Mouse (Mus musculus) gastrocnemius, postnatal 14 days (tissue): ENCODE measurements around the gene Mef2c. TPM values are rescaled to one million over a fixed set of nuclear protein-coding genes. Genes with fewer than 3 reads are reported as not detected.

ENCODE experiments used
- DNase-seq: peaks from one replicate; pipeline ENCODE4 v3.0.0; 2021; ENCODE audit warnings: mixed read lengths
- intact Hi-C: fragments of 180-260 bp; cut with DNase I; formaldehyde crosslinking; loops from one replicate; pipeline ENCODE4 v1.15.1; 2025; ENCODE audit warnings: low total_unique reads
- long read RNA-seq, 2 experiments: library from polyadenylated mRNA; stranded (forward); transcript quantifications; one replicate each; pipeline ENCODE4 v2.0.0; 2021
- total RNA-seq, 2 experiments: library from RNA; stranded (reverse); gene quantifications; 2 replicates each; pipeline ENCODE4 v1.2.3; 2021

Mef2c gene
- total RNA-seq: 100 to 1,000 TPM; 258 to 347 TPM
- long read RNA-seq, experiment 1, full-length matches to known transcripts: 27 of 101 reads
- long read RNA-seq, experiment 1, partial matches to known transcripts: 4 of 101 reads
- long read RNA-seq, experiment 1, other reads (novel, unspliced or antisense): 70 of 101 reads
- long read RNA-seq, experiment 2, full-length matches to known transcripts: 40 of 170 reads
- long read RNA-seq, experiment 2, partial matches to known transcripts: 19 of 170 reads
- long read RNA-seq, experiment 2, other reads (novel, unspliced or antisense): 111 of 170 reads

DNA sequence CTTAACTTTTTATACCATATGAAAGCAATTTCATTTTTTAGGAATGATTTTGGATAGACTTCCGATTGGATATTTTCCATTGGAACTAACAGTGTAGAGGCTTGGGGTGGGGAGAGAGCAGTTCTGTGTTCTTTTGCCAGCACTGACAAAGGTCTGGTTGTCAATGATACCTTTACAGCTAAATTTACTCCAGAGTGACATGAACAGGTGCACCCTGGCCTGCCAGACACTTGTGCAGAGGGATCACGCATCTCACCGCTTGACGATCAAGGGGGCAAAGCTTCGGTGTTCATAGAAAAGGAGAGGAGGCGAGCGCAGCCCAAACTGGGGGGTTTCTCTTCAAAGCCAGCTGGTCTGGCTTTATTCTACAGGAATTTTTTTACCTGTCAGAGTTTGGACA, at the start of gene Mef2c:
Gene Mef2c (plus strand): TSS at position 116 of the 400 bp plus-strand sequence.
- intact Hi-C loops: no loop called here
- DNase-seq: peak; percentile 74

GRCm38 (mm10) chr13:83458729-83459128, 45.1 kb upstream of the Mef2c start:
- intact Hi-C loops: no loop called here
- DNase-seq: no peak

GRCm38 (mm10) chr13:83459600-83459999, 44.2 kb upstream of the Mef2c start:
- intact Hi-C loops: no loop called here
- no peak for DNase-seq

- intact Hi-C loops: no loop called here
- DNase-seq: no peak
Observed at GRCm38 (mm10) chr13:83460620-83461019, 43.2 kb upstream of the Mef2c start.

DNA sequence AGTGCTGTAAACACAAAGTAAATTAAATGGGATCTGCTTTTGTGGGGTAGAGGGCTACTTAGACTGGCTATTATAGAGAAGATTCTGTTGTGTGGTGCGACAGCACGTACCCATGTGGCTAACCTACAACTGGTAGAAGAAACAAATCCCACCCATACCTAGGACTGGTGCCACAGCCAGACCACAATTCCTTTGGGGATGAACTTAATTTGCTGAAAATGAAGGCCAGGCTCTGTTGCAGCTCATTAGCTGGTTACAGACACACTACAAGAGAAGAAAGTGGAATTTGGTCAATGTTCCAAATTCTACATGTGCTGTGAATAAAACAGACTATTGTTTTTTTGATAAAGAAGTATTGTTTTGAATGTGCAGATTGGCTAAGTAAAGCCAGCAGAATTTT, 42.3 kb upstream of the Mef2c start:
- no peak for DNase-seq
- intact Hi-C loops: no loop called here

DNA sequence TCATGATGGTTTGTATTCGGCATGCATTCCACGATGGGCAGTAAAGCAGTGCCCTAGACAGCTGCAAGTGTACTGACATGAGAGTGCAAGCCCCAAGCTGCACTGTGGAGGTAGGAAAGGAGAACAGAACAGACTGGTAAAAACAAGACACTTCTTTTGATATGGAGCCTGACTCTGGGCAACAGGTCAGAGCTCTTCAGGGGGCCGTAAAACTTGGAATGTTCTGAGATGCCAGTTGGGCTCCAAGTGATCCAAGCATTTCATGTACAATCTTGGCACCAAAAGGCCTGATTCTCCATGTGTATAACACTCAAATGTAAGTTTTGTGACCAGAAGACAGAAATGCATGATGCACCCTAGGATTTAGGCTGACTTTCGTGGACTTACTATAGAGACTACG, 37.1 kb upstream of the Mef2c start:
- intact Hi-C loops: no loop called here
- DNase-seq: no peak

DNA sequence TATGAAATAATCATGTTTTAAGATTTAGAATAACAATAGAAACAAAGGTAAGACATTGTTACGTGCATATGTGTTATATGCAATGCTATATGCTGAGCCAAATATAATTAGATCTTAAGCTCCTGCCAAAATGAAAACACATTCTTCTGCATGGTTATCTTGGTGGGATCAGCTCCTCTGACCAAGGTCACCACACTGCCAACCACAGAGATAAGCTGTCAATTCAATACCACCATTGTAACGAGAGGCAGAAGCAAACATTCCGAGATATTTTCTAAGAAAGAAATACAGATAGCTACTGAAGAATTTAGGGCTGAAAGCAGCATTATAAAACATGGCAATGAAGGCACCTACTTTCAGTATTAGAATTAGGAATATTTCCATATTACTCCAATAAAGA, 35.0 kb upstream of the Mef2c start:
- no peak for DNase-seq
- intact Hi-C loops: no loop called here

GRCm38 (mm10) chr13:83473755-83474154, 30.1 kb upstream of the Mef2c start:
- intact Hi-C loops: no loop called here
- no peak for DNase-seq

DNA sequence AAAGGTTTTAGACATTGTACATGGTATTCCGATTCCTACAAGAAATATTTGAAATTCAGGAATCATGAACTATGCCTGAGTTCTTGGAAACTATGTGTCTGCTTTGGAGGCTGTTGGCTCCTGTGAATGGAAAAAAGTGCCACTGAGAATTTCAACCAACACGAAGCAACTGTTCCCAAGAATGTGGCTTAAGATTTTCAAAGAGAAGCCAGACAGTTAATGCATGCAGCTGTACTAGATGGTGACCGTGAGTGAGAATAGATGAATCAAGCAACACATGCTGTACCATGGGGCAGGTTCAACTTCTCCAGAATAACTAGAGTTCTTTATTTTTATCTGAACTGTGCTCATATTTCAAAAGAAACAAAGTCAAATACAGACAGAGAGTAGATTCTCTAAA, 23.4 kb upstream of the Mef2c start:
- DNase-seq: no peak

DNA sequence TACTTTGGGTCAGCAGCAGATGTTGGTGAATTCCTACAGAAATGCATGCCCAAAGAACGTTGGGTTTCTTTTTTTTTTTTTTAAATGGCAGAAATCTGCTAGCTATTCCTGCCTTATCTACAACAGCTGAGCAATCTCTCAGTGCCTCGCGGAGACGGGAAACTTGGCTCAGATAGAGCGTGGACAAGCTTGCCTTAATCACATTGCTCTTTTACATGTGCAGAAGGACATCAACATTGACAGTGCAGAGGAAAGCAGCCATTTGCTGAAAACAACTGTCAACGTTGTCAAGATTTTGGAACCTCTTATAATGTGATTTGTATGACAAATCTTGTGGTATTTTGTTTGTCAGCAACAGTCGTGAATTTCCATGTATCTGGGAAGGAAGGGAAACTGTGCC, 22.5 kb upstream of the Mef2c start:
- intact Hi-C loops: no loop called here

More for the DNA sequence above, 23.4 kb upstream of the Mef2c start:
- intact Hi-C loops: no loop called here

DNA sequence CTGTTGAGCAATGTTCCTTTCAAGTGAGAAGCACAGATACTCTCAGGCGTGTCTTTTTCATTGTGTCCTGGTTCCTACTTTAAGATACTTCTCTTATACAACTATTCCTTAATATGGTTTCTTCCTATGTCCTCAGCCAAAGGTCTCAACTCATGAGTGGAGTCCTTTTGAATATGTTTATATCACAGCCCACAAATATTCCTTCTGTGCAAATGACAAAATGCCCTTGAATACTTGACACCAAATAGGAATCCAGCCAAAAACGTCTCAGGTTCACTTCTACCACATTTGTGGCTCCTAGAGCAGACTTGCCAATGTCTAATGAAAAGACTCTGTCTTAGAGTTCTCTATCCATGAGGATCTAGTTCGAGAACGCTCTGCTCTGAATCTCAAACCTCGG, 21.7 kb upstream of the Mef2c start:
- intact Hi-C loops: no loop called here
- no peak for DNase-seq

More for the DNA sequence above, 22.5 kb upstream of the Mef2c start:
- no peak for DNase-seq

DNA sequence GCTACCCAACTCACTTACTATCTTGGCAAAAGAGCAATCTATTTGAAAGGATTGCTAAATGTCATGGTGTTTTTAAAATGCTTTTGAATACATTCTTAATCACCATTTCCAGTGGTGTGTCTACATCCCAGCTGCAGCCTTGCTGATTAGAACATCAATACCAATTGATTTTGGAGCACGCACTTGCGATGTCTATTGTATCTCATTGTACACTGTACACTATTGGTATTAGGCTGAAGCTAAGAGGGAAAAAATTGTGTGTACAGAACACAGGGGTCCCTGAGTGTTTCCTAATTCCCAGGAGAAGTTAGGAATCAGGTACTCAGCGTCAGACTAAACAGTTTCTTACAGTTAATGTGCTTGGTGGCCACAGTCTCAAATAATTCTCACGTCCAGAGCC, 19.6 kb upstream of the Mef2c start:
- intact Hi-C loops: no loop called here
- DNase-seq: no peak

GRCm38 (mm10) chr13:83484721-83485369, 19.0 kb upstream of the Mef2c start:
- intact Hi-C loops: no loop called here
- DNase-seq: no peak

DNA sequence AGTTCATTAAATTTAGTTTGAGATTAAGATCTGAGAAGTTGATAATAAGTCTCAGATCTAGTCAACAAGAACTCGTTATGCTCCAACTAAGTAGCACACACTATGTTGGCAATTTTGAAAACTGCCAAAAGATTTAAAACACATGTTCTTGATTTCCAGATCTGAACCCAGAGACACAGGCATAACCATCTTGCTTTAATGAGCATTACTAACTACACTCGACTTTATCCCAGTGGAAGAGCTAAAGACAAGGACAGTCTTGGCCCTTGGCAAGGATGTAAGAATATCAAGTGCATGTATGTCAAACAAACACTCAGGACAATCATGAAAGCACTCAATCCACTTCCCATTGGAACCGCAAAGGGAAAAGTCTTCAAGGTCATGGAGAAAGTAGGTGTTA, 11.8 kb upstream of the Mef2c start:
- intact Hi-C loops: no loop called here

DNA sequence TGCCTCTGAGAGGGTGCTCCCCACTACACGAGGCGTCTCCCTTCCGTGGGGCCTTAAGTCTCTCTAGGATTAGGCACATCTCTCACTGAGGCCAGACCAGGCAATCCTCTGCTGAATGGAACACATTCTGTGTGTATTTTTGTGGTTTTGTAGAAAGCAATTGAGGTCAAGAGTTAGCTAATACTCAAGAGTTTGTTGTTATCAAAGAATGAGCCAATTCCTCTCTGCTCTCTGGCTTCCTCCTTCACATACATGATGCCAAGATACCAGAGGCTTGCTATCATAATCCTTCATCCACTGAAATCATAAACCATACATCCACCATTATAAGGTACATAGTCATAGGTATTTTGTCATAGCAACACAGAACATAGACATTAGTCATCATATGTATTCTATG, 6.1 kb upstream of the Mef2c start:
- intact Hi-C loops: no loop called here
- DNase-seq: no peak

More for the DNA sequence above, 11.8 kb upstream of the Mef2c start:
- DNase-seq: no peak

GRCm38 (mm10) chr13:83499526-83499925, 4.3 kb upstream of the Mef2c start:
- DNase-seq: no peak
- intact Hi-C loops: no loop called here

DNA sequence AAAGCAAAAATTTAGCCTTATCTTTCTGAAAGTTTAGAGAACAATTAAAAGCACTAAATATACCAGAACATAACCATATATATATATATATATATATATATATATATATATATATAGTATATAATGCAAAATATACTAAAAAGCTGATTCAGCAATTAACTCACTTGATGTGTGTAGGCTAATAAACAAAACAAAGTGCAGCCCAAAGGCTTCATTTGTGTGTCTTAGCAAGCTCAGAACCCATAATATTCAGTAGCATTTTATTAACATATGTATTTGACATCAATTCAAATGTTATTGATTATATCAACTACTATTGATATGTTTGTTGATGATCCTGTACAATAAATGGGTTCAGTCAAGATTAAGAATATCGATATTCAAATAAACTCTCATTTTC, 3.9 kb downstream of the Mef2c start:
- no peak for DNase-seq
- intact Hi-C loops: no loop called here

DNA sequence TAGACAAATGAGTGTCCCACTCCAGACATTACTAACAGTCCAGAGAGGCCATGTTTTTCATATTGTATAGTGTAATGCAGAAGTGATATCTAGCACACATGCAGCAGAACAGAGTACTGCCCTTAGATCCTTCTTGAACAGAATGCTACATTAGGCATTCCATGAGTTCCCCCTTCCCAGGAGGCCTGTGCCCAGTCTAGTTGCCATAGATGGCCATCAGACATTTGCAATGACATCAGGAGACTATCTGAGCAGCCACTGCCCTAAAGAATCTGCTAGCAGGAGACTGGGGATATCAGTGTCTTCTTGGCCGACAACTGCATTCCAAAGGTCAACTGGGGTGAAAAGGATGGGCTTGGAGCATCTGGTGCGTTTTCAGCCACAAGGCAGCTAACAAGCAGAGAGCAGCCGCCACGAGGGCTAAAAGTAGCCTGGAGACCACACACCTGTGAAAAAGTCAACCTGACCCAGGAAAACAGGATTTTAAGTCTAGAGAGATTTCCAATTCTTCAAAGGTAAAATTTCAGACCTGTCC, 11.2 kb downstream of the Mef2c start:
- intact Hi-C loops: no loop called here

DNA sequence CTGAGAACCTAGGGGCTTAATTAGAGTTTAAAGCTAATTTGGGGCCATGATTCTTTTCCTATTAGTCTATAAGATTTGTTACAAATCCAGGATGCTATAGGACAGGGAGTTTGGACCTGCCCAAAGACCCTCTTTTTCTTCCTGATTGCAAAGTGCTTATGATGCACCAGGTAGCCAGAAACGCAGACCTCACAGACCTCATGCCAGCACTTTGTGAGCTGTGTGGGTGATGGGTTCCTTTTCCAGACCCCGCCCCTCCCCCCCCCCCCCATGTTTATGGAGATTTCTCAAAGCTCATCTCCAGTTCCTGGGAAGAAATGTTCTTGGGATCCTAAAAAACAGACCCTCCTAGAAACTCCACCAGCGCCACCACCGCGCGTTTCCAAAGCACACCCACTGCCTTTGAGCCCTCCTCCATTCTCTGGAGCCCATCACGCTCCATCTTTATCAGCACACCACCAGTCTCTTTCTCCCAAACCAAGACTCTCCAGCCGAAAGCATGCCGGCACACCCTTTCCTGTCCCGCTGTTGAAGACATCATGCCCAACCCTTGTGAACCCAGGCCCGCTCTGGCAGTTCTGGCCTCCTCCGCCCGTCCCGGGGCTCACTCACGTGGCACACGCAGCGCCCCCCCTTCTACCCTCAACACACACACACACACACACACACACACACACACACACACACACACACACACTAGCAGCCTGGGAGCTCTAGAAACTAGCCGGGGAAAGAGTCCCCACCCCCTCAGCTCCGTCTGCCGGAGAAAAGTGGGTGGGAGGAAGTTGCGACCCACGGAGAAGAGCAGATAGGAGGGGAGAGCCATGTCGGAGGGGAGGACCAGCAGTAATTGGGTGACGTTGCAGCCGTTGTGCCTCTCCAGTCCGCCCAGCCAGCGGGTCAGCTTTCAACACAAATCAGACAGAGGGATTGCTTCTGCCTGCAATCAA, 14.1 kb downstream of the Mef2c start:
- intact Hi-C loops: no loop called here
- DNase-seq: peak; percentile 72

More for the DNA sequence above, 11.2 kb downstream of the Mef2c start:
- DNase-seq: peak; percentile 39

GRCm38 (mm10) chr13:83520807-83521206, 17.0 kb downstream of the Mef2c start:
- intact Hi-C loops: no loop called here
- no peak for DNase-seq
